Mouse (Mus musculus) lung, postnatal 25 days (tissue): ENCODE data around the gene Gm20388.

Experiments used
- DNase-seq: peaks from one replicate; pipeline ENCODE4 v3.0.0; 2022; ENCODE audit warnings: low spot score

The Gm20388 gene

DNA sequence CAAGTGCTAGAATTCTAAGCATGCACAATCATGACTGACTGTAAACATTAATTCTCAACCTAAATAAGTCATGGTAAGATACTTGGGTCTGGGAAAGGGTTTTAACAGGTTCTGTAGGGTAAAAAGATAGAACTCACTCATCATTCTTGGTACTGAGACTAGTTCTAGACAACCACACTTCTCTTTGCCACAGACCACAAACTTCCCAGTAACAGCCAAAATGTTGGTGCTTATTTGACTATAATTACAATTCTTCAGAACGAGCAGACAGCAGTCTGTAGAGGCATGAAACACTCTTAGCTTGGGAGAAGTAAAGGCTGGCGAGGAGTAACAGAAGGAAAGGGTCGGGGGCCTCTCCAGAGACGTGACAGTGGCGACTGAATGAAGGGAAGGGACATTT lies 3051.4 kb downstream of the Gm20388 start:
- no peak for DNase-seq

DNA sequence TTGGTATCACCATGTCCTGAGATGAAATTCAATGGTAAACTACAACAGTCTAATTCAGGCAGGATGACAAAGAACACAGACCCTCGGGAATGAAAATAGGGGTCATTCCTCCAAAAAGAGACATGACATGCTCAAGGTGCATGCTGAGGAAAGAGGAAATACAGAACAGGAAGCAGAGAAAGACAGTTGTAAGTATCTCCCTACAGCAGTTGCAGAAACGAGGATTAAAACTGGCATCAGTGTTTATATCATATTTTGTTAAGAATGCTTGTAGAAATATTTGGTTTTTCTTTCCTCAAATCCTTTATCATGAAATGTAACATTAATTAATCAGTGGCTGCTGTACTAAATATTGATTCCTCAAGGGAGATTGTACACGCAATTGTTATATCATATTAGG lies 3056.0 kb downstream of the Gm20388 start:
- DNase-seq: no peak

DNA sequence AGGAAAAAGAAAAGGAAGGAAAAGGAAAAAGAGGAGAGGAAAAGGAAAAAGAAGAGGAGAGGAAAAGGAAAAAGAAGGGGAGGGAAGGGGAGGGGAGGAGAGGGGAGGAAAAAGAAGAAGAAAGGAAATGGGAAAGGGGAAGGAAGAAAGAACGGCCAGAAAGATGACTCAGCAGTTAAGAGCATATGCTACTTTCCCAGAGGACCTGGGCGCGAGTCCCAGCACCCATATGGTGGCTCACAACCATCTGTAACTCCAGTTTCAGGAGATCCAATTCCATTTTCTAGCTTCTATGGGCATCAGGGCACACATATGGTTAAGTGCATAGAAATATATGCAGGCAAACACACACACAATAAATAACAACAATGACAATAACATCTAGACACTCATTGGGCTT lies 3057.5 kb downstream of the Gm20388 start:
- DNase-seq: no peak

DNA sequence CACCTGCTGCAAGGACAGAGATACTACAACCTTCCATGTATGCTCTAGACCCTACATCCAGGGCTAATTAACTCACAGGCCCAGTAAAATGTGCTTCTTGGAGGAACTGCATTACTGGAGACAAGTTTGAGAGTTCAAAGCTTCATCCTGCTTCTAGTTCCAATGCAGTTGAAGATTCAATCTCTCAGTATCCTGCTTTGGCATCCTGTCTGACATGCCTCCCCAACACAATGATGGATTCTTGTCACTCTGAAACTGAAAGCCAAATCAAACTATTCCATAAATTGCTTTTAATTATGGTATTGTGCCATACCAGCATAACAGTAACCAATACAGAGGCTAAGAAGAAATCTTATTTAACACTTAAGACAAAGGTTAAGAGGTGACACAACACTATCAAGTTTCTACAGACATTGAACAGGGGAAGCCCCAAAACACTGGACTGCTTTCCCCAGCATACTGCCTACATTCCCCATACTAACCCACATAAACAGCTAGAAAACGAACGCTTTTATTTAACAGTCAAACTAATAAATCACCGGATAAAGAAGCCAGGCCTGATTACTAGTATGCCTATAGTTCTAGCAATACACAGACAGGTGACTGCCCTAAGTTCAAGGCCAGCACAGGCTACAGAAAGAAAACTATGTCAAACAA lies 3059.5 kb downstream of the Gm20388 start:
- no peak for DNase-seq

DNA sequence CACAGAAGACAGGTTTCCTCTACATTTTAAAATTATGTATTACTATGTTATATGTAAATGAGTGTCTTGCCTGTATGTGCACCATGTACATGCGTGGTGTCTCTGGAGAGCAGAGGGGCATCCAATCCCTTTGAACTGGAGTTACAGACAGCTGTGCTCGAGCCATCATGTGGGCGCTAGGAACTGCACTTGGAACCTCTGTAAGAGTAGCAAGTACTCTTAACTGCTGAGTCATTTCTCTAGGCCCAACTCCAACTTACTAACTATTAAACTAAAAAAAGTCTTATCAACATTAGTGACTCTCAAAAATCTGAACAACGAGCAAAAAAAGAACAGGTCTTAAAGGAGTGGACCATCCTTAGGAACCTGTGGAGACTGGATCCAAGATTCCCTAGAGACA lies 3065.4 kb downstream of the Gm20388 start:
- no peak for DNase-seq

DNA sequence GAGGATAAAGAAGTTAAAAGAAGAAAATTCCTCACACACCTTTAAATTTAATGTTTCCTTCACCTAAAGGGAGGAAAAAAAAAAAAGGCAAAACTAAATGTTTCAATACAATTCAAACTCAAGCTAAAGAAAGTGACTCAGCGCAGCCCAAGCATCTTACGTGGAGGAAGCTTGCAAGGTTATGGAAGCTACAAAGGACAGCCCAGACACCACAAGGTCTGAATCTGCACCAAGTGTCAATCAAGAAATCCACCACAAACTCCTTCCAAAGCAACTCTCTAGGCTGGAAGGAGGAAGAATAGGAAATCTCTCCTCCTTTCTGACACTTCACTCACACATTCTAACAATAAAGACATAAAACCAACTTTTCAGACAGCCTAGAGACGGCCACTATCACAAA lies 3068.8 kb downstream of the Gm20388 start:
- DNase-seq: no peak

DNA sequence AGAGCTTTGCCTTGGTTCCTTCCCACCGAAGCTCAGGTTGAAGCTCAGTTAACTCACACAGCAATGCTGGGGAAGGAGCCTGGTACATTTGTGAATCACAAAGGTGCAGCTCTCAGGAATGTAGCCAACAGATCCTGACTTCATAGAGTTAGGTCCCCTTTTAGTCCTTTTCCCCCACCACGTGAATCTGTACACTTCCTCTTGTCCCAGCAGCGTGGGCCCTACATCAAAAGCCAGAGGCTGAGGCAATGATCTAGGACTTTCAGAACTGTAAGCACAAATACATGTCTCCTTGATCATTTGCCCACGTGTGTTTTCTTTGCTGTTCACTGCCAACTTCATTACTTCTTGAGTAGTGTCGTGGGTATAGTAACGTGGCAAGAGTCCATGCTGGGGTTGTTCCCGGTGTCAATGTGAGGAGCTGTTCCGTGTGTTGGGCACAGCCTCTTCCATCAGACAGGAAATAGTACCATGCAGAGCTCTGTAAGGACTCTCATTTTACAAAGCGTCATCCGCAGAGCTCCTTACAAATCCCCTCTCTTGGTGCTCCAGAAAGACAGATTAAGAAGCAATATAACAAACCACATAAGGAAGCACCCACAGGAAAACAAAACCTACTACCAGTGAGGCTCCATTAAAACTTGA lies 3069.3 kb downstream of the Gm20388 start:
- DNase-seq: no peak

DNA sequence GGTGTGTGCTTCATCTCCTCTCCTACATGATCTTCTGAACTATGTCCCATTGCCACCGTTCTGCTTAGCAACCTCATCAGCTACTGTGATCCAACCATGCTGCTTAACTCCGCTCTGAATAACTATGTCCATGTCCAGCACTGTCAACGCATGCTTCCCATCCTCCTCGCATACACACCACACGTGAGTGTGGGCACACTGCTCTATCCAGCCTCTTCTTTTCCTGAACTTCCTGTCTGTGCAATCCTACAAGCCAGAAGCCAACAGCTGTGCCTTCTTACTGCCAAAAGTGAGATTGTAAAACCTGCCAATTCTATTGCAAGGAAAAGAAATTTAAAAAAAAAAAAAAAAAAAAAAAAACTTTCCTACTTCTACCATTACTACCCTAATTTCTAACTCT lies 3071.0 kb downstream of the Gm20388 start:
- no peak for DNase-seq

DNA sequence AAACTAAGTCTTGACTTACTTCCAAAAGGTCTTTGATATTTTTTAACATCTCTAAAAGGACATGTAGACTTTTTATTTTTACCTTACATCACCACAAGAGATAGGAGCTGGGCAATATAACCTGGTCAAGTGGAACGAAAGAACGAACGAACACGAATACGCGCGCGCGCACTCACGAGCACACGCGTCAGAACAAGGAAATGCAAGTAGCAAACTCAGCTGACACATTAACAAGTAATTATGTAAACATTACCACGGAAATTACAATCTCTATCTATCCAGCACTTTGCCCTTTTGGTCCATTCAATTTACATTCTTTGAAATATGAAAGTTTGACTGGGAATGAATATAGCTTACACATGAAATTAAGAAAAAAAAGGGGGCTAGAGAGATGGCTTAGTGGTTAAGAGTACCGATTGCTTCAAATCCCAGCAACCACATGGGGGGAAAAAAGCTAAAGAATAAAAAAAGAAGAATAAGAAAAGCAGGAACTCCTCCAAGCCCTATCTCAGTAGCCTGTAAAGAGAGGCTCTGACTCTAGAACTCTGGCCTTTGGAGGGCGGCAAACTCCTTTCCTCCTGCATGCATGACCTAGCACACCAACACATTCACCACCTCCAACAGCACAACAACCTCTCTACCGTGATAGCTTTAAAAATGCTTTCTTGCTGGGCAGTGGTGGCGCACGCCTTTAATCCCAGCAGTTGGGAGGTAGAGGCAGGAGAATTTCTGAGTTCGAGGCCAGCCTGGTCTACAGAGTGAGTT lies 3072.7 kb downstream of the Gm20388 start:
- DNase-seq: no peak

DNA sequence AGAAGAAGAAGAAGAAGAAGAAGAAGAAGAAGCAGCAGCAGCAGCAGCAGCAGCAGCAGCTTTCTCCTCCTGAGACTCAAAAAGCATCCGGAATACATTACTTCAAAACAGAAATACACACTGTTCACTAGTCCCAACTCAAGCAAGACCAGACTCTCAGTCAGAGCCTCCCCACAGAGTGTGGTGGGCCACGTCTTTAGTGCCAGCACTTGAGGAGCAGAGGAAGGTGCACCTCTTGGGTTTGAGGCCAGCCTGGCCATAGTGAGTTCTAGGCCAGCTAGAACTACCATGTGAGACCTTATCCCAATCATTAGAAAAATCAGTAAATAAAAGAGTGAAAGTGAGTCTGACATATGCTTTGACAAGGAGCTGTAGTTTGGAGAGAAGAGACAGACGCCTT lies 3073.5 kb downstream of the Gm20388 start:
- no peak for DNase-seq

DNA sequence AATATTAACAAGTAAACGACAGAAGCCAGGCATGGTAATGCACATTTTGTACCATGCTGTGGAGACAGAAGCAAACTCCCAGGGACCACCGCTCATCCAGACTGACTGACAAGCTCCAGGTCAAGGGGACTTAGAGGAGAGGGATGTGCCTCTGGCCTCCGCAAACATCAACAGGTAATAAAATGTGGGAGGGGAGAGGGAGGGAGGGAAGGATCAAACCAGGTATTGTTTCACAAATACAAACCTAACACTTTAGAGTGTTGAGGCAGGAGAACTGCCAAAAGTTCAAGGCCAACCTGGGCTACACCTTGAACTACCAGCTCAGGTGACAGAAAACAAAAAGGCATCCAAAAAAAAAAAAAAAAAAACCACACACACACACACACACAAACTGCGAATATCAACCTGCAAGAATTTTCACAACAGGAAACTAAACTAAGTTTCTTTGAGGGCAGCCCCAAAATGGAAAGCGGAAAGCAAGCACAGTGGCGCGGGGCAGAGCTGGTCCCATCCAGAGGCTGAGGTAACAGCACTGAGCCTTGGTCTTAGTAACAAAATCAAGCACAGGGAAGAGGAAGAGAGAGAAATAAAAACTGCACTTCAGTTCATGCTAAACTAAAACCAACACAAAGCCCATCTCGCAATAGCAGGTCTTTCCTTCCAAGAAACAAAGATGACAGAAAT lies 3076.0 kb downstream of the Gm20388 start:
- no peak for DNase-seq

DNA sequence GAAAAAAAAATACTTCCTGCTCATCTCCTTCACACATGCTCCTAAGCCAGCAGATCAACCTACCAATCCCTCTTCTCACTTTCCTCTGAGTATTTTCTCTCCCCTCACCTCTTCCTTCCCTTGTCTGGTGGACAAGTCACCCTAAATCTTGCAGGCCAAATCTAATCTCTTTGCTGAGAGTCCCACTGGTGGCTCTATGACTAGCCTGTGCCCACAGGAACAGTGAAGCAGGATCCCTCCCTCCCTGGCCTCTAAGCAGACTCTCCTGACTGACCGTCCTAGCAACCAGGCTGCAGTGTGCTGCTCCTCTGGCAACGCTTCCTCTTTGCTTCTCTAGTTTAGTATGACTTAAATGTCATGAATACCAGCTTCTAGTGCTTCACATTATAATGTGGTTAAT lies 3076.6 kb downstream of the Gm20388 start:
- no peak for DNase-seq

DNA sequence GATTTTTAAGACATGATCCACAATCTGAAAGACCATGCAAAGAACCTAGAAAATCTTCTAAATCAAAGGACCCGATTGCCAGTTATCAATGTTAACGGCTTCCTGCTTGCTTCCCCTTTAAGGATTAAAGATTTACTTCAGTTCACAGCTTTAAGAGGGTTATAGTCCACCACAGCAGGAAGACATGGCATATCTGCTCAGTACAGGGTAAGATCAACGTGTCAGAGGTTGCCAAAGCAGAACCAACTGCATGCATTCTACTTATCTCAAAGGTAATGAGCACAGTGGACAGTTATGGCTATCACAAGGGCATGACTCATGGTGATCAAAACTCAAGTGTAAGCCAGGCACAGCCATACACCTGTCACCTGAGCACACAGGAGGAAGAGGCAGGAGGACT lies 3078.3 kb downstream of the Gm20388 start:
- no peak for DNase-seq

DNA sequence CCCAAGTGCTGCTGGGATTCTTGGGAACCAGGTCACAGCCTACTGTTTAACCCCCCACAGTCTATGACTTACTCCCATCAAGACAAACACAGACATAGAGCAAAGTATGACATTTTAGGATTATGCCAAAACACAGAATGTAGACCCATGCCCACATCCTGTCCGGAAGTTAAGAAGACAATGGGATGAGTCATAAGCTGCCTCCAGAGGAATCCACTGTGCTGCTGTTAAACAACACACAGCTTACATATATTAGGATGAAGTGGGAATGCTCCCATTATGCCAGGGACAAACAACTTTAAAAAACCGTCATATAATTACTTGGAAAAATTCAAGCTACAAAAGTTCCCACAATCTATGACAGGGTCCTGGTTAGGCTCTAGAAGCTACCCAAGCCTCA lies 3079.3 kb downstream of the Gm20388 start:
- no peak for DNase-seq

DNA sequence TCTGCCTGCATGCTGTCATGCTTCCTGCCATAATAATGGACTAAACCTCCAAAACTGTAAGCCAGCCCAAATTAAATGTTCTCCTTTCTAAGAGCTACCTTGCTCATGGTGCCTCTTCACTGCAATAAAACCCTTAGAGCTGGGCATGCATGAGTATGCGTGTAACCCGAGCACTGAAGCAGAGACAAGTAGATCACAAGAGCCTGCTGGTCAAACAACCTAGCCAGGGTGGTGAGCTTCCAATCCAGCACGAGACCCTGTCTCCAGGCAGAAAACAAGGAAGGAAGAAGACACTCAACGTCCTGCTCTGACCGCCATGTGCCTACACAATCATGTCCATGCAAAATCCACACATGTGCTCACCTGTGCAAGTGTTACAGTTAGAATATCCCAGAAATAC lies 3080.7 kb downstream of the Gm20388 start:
- no peak for DNase-seq

DNA sequence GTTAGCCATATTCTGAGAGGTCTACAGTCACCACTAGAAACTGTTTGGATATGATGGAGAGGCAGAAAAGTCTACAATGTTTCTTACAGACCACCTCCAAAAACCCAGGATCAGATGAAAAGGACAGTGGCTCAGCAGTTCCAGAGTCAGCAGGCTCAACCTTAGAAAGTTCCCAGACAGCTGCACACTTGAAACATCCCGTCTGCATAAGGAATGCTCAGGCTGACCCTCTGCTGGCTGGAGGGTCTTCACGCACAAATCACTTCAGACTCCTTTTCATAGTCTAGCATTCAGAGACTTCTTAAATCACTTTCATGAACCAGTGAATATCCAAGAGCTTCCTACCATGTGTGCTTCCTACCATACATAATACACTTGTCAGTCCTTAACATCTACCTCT lies 3081.7 kb downstream of the Gm20388 start:
- DNase-seq: no peak

DNA sequence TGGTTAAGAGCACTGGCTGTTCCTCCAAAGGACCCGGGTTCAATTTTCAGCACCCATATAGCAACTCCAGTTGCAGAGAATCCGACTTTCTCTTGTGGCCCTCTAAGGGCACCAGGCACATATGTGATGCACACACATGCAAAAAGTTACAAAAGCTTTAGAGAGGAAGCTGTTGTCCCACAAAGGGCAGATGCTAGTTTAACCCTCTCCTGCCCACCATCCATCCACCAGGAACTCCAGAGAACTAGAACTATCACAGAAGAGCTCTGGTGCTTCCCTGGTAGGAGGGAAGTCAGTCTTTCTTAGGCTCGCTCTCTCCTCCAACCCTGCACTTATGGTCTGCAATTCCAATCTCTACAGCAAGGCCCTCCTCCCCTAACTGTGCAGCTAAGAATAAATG lies 3082.4 kb downstream of the Gm20388 start:
- DNase-seq: no peak

DNA sequence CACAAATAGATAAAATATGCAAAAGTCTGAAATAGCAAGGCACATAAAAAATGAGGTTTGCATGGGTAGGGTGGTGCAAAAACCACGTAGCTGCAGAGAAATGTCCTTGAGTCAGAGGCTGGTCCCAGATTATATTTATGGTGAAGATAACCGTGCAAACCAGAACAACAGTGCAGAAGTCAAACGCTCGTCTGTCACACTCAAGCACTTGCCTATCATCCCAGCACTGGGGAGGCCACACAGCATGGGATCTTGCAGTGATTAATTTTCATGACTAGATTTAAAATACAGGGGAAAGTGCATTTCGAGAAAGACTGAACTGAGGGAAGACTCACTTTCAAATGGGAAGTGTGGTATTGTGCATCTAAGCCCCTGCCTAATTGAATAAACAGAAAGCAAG lies 3083.1 kb downstream of the Gm20388 start:
- DNase-seq: no peak

DNA sequence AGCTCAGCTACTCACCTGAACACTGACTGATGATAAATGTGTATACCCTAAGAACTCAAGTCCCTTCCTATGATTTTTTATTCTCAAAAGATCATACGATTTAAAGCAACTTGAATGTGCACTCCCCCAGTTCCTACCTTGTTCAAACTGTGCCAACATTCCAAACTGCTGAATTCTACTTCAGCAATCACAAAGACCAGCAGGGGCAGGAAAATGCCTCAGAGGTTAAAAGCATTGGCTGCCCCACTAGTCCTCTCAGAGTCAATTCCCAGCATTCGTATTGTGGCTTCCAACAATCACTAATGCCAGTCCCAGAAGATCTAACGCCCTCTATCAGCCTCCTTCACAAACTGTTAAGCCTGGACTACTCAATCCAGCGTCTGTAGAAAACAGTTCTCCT lies 3087.3 kb downstream of the Gm20388 start:
- no peak for DNase-seq

DNA sequence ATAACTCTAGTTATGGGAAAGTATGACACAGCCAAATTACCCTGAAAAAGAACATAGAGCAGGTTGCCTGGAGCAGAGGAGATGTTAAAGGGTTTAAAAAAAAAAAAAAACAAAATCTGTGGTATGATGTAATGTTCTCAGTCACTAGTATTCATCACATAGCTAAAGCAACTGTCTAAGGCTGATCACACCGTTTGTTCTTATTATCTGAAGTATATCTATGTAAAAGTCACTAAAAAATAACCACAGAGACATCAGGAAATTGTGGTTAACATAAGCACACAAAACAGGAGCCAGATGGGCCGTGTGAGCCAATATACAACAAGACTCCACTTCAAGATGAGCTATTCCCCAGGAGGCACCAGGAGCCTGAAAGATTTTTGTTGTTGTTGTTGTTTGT lies 3089.7 kb downstream of the Gm20388 start:
- DNase-seq: no peak

DNA sequence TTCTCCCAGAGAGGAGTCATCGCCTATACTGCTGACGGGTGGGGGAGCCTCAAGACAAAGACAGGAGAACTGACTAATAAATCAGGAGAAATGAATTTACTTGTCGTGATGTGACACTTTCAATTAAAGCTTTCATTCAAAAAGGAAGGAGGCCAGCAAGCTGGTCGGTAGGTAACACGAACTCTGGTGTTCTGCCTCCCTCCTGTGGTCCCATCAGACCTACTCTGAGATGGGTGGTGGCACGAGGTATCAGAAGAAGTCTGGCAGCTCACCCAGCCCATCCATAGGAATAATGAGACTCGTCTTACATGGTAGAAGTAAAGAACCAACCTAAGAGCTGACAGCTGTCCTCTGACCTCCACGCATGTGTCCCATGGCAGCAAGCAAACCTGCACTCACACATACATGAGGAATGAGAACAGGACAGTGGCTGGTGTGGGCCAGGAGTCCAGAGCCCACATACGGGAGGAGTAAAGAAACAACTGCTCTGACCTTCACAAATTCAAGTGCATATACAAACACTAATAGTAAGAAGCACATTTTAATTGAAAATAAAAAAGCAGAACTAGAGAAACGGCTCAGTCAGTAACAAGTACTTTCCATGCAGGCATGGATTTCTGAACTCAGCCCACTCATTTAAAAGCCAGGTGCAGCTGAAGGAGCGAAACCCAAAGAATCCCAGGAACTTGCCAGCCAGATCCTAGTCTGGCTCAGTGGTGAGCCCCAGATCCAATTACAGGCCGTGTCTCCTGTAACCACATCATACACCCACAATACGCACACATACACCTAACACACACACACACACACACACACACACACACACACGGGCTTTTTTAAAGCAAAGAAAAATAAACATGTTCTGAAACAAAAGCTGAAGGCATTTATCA lies 3093.6 kb downstream of the Gm20388 start:
- no peak for DNase-seq

DNA sequence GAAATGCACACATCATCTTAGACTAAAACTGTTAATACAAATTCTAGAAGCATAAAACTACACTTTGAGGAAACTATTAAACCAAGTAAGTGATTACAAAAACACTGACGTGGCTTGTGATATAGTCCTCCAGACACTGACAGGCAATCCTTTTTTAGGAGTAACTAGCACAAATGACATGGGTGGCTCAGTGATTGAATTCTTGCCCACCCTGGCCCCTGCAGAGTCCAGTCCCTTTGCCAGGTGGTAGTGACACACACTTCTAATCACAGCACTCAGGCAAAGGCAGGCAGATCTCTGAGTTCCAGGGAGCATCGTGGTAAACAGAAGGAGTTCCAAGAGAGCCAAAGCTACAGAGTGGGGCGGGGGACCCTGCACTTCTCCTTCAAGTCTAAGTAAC lies 3094.7 kb downstream of the Gm20388 start:
- no peak for DNase-seq
